Mouse (Mus musculus) lung, adult 2 months (tissue): ENCODE measurements around the gene Ccdc63.

Source experiments
- CTCF ChIP-seq: fragments of 200-500 bp; IDR thresholded peaks from 2 replicates; pipeline ENCODE4 v1.5.1; 2011; ENCODE audit warnings: mild to moderate bottlenecking, low read length, control low read depth; ENCODE audit not compliant: insufficient read depth
- POLR2A ChIP-seq: fragments of 200-500 bp; IDR thresholded peaks from 2 replicates; pipeline ENCODE4 v1.6.1; 2011; ENCODE audit warnings: low read depth, mild to moderate bottlenecking, control low read depth, low read length, borderline replicate concordance; ENCODE audit errors: extremely low read depth

DNA sequence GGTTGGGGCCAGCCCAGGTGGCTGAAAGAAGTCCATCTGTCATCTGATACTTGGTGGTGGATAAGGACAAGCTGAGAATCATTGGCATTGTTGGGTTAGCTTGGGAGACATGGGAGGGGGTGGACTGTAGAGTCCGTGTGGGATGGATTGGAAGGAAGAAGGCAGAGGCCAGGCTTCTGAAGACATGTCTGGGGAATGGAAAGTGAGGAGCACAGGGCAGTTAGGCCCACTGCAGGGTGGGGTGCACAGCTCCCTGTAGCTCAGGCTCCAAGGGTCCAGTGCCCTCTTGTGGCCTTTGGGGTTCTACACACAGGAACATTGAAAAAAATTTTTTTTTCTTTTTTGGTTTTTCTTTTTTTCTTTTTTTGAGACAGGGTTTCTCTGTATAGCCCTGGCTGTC is 35.8 kb upstream of the Ccdc63 start:
- TF ChIP-seq CTCF: peak; percentile 78
- no peak for TF ChIP-seq POLR2A
